Mouse (Mus musculus) testis, postnatal 10 days (tissue): ENCODE measurements around the gene Dgat2.

Experiments used
- DNase-seq: peaks from one replicate; pipeline ENCODE4 v3.0.0; 2021; ENCODE audit warnings: low spot score

Gene Dgat2

GRCm38 (mm10) chr7:99191411-99191810 is 8.9 kb upstream of the Dgat2 start:
- DNase-seq = no peak

GRCm38 (mm10) chr7:99189885-99190284 is 7.4 kb upstream of the Dgat2 start:
- DNase-seq = no peak

GRCm38 (mm10) chr7:99188630-99189029 is 6.1 kb upstream of the Dgat2 start:
- DNase-seq = no peak

DNA sequence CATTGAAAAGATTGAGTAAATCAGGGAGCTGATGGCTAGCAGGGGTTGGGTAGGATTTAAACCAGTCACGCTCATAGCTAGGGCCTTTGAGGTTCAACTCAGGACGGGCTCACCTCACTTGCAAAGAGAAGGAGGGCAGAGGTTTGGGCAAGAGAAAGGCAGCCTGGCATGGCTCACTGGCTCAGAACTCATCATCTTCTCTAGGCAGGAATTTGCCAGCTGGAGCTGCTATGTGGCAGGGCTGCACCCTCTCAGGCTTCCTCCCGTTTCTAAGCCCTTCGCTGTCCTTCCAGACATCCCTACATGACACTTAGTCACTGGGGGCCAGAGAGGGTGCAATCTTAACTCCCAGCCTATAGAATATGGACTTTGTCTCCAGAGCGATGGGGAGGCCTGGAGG is 4.9 kb upstream of the Dgat2 start:
- DNase-seq = no peak

- no peak for DNase-seq
Measured at GRCm38 (mm10) chr7:99185405-99185804, 2.9 kb upstream of the Dgat2 start.

- DNase-seq = no peak
Measured at GRCm38 (mm10) chr7:99183751-99184150, 1.2 kb upstream of the Dgat2 start.

- no peak for DNase-seq
Measured at GRCm38 (mm10) chr7:99181619-99182431, 694 bp downstream of the Dgat2 start.

GRCm38 (mm10) chr7:99180162-99180561 is 2.4 kb downstream of the Dgat2 start:
- DNase-seq = no peak

- DNase-seq = no peak
Measured at GRCm38 (mm10) chr7:99179271-99179670, 3.2 kb downstream of the Dgat2 start.

DNA sequence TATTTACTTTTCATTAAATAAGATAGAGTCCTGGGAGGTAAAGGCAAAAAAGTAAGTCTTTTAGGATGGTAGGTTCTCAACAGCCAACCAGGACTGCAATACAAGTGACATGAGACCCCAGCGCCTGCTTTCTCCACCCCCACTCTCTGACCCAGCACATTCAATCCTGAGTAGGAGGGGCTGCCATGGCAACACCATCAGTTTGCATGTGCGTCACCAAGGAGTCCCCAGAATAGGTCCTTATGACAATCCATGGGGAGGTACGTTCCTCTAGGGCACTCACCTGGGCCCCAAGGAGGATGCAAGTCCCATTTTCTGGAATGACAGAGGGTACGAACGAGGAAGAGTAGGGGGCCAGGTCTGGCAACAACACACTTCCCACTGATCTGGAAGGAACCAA is 5.1 kb downstream of the Dgat2 start:
- no peak for DNase-seq

GRCm38 (mm10) chr7:99175666-99176065 is 6.9 kb downstream of the Dgat2 start:
- DNase-seq = no peak

GRCm38 (mm10) chr7:99175118-99175517 is 7.4 kb downstream of the Dgat2 start:
- DNase-seq = no peak

DNA sequence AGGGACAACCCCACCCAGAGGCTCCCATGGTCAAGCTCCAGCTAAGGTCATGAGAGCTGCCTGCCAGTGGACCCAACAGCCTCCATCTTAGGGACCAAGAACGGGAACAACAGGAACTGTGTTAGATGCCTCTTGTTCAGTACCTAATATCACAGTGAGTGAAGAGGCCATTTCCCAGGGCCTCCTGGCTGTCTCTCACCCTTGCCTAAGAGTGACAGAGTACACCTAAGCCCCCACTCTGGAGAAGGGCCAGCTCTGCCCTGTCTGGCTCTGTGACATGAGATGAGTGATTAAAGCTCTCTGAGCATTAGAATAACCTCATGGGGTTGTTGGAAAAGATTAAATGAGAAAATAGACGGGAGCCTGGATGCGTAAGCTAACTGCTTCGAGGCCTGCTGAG is 8.5 kb downstream of the Dgat2 start:
- DNase-seq = no peak

GRCm38 (mm10) chr7:99172898-99173297 is 9.6 kb downstream of the Dgat2 start:
- DNase-seq = no peak

DNA sequence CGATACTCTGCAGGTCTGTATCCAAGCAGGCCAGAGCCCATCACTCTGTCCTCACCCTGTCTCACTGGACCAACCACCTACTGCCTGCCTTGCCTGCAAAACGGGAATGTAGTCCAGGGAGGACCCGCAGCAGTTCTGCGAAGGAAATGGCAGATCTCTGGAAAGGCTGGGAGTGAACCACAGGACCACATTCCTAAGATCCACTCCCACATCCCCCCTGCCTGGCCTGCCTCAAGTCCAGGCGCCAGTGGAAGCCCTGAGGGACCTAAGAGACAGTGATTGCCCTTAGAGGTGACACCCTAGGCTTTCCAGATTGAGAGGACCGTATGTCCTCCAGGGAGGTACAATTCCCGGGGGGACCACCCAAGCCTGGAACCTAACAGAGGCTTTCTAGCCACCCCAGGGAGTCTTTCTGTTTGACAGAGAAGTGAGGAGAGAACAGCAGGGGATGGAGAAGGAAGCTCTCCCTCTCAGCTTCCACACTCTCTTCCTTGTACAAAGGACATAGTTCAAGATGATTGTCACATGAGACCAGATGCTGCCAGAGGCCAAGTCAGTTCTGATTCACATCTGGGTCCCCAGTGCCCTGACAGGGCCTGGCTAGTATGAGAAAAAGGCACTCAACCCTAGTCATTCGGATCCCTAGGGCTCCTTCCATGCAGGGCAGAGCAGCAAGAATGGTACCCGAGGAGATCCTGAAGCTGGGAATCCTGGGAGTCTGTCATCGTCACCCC is 10.6 kb downstream of the Dgat2 start:
- DNase-seq = no peak

DNA sequence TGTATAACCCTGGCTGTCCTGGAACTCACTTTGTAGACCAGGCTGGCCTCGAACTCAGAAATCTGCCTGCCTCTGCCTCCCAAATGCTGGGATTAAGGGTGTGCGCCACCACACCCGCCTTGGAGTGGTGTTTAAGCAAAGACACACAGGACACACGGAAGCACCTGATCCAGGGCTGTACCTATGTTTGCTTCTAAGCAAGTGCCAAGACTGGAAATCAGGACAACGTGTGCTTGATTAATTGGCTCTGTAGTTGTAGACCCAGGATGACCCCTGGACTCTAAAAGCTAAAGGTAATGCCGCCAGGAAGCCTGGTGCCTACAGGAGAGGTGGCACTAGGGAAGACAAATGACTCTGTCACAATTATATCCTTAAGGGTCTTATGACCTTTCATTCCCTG is 12.0 kb downstream of the Dgat2 start:
- DNase-seq = no peak

GRCm38 (mm10) chr7:99169717-99170403 is 12.7 kb downstream of the Dgat2 start:
- no peak for DNase-seq

- DNase-seq = no peak
Measured at GRCm38 (mm10) chr7:99168756-99169155, 13.8 kb downstream of the Dgat2 start.

GRCm38 (mm10) chr7:99167939-99168338 is 14.6 kb downstream of the Dgat2 start:
- DNase-seq = no peak

DNA sequence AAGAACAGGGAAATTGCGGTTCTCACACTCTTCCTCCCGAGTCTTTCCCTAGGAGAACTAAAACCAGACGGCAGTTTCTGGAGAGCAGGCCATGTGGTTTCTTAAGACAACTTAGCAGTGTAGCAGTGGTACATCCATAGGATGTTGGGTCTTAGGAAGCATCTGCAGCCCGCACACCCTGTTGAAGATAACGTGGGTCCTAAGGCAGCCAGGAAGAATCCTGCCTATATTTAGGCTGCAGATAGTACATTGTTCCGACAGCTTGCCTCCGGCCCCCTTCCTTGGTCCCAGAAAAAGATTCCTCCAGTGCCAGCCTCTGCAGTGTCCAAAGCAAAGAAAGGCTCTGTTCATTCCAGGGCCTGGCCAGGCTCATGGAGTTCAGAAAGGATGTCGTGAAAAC is 16.4 kb downstream of the Dgat2 start:
- DNase-seq = no peak

- DNase-seq = no peak
Measured at GRCm38 (mm10) chr7:99164873-99165410, 17.6 kb downstream of the Dgat2 start.

GRCm38 (mm10) chr7:99162462-99162861 is 20.1 kb downstream of the Dgat2 start:
- no peak for DNase-seq

- DNase-seq = no peak
Measured at GRCm38 (mm10) chr7:99161961-99162360, 20.6 kb downstream of the Dgat2 start.
